Mouse (Mus musculus) liver, postnatal 0 days (tissue): Measurements from ENCODE around the gene Gm37240. TPM values are rescaled to one million over a fixed set of nuclear protein-coding genes. Genes with fewer than 3 reads are reported as not detected.

ENCODE experiments used
- ATAC-seq: fragments of 200-750 bp; cut with Nextera tagmentation; 2 replicates; pipeline ENCODE4 v1.8.0; 2017; ENCODE audit warnings: mild to moderate bottlenecking, moderate library complexity
- DNase-seq: peaks from one replicate; pipeline ENCODE4 v3.0.0-alpha.2; 2016
- H3K27ac ChIP-seq: fragments of 300-500 bp; sonication (generic); 2 replicates; pipeline ENCODE4 v1.5.1; 2014; ENCODE audit warnings: antibody characterized with exemption, moderate library complexity, mild to moderate bottlenecking, low read depth
- H3K27me3 ChIP-seq: fragments of 300-500 bp; sonication (generic); 2 replicates; pipeline ENCODE4 v1.6.1; 2014; ENCODE audit warnings: low read length, control low read depth, mixed read lengths; ENCODE audit not compliant: insufficient read depth
- H3K36me3 ChIP-seq: fragments of 300-500 bp; sonication (generic); replicated peaks from 2 replicates; pipeline ENCODE4 v1.6.1; 2014; ENCODE audit warnings: mild to moderate bottlenecking, control low read depth, low read length, moderate library complexity, mixed read lengths; ENCODE audit not compliant: insufficient read depth
- H3K4me1 ChIP-seq: fragments of 300-500 bp; sonication (generic); 2 replicates; pipeline ENCODE4 v1.6.1; 2014; ENCODE audit warnings: antibody characterized with exemption, mild to moderate bottlenecking, control low read depth; ENCODE audit not compliant: insufficient read depth
- H3K4me2 ChIP-seq: fragments of 300-500 bp; sonication (generic); 2 replicates; pipeline ENCODE4 v1.6.1; 2014; ENCODE audit warnings: low read depth, mild to moderate bottlenecking, low read length, moderate library complexity, mixed read lengths
- H3K4me3 ChIP-seq: fragments of 300-500 bp; sonication (generic); 2 replicates; pipeline ENCODE4 v1.5.1; 2014; ENCODE audit warnings: low read depth, low read length
- H3K9ac ChIP-seq: fragments of 300-500 bp; sonication (generic); replicated peaks from 2 replicates; pipeline ENCODE4 v1.6.1; 2014; ENCODE audit warnings: mild to moderate bottlenecking, moderate library complexity
- H3K9me3 ChIP-seq: fragments of 300-500 bp; sonication (generic); 2 replicates; pipeline ENCODE4 v1.6.1; 2016; ENCODE audit warnings: mild to moderate bottlenecking, control low read depth, low read length, mixed read lengths
- CTCF ChIP-seq: sonication (generic); IDR thresholded peaks from 2 replicates; pipeline ENCODE4 v1.5.1; 2016; ENCODE audit warnings: antibody characterized with exemption, low read depth
- EP300 ChIP-seq: IDR thresholded peaks from 2 replicates; pipeline ENCODE4 v1.6.1; 2016; ENCODE audit warnings: antibody characterized with exemption, low read depth, mild to moderate bottlenecking
- WGBS: fragments of 180-500 bp; shearing (Covaris S2); extraction: QIAGEN DNeasy Blood & Tissue Kit; methylation state at CpG from one replicate; pipeline ENCODE4 v1.1.7; 2014; ENCODE audit not compliant: insufficient replicate concordance; 5-methylcytosine and 5-hydroxymethylcytosine counted together
- polyA plus RNA-seq: library from polyadenylated mRNA; unstranded; fragments of >200 nt; fragmentation: Nextera tagmentation; extraction: Ambion mirVana; gene quantifications from 2 replicates; pipeline ENCODE4 v1.2.1, GENCODE M21; 2015

Gene Gm37240
- polyA plus RNA-seq, 1 experiment from 2014 or later, result 0.72 TPM

GRCm38 (mm10) chr3:85493796-85494195 is 393.5 kb downstream of the Gm37240 start:
- Histone ChIP-seq H3K9me3 (no peaks in the 10 kb centered on the region), H3K4me3 (no peak overlapping the region), H3K4me2 (no peak overlapping the region), H3K27ac (no peak overlapping the region), H3K27me3 (no peaks in the 10 kb centered on the region), H3K4me1 (no peaks in the 10 kb centered on the region), H3K9ac (no peak overlapping the region), H3K36me3 (no peaks in the 10 kb centered on the region)
- ATAC-seq (no peak), DNase-seq (no peak)
- WGBS, result 77% methylated on average over 8 of the region's 8 CpGs
- TF ChIP-seq EP300 (no peak), CTCF (no peak)

- H3K36me3 ChIP-seq, result no peaks in the 10 kb centered on the region
- no peak for ATAC-seq
- H3K9me3 ChIP-seq, result no peaks in the 10 kb centered on the region
- H3K4me2 ChIP-seq, result no peak overlapping the region
- TF ChIP-seq CTCF (no peak), EP300 (no peak)
- H3K4me1 ChIP-seq, result no peaks in the 10 kb centered on the region
- H3K9ac ChIP-seq, result no peak overlapping the region
- no peaks in the 10 kb centered on the region for H3K27me3 ChIP-seq
- no peak for DNase-seq
- H3K27ac ChIP-seq, result no peak overlapping the region
- H3K4me3 ChIP-seq, result no peak overlapping the region
- 85% methylated on average over 3 of the region's 3 CpGs for WGBS
Measured at GRCm38 (mm10) chr3:85490204-85490603, 397.1 kb downstream of the Gm37240 start.

GRCm38 (mm10) chr3:85487379-85487778 is 399.9 kb downstream of the Gm37240 start:
- WGBS, result 74% methylated on average over 6 of the region's 6 CpGs
- TF ChIP-seq CTCF (no peak), EP300 (no peak)
- no peak overlapping the region for H3K27ac ChIP-seq
- ATAC-seq, result no peak
- H3K4me1 ChIP-seq, result no peaks in the 10 kb centered on the region
- no peak for DNase-seq
- H3K4me2 ChIP-seq, result no peak overlapping the region
- H3K9ac ChIP-seq, result no peak overlapping the region
- H3K4me3 ChIP-seq, result no peak overlapping the region
- H3K27me3 ChIP-seq, result no peaks in the 10 kb centered on the region
- H3K9me3 ChIP-seq, result no peaks in the 10 kb centered on the region
- H3K36me3 ChIP-seq, result no peaks in the 10 kb centered on the region

- DNase-seq (no peak), ATAC-seq (no peak)
- H3K36me3 ChIP-seq, result no peaks in the 10 kb centered on the region
- no peak overlapping the region for H3K4me3 ChIP-seq
- H3K4me1 ChIP-seq, result no peaks in the 10 kb centered on the region
- WGBS, result 75% methylated on average over 3 of the region's 3 CpGs
- no peak for TF ChIP-seq CTCF
- no peak for TF ChIP-seq EP300
- no peaks in the 10 kb centered on the region for H3K9me3 ChIP-seq
- no peak overlapping the region for H3K9ac ChIP-seq
- H3K27me3 ChIP-seq, result no peaks in the 10 kb centered on the region
- H3K4me2 ChIP-seq, result no peak overlapping the region
- no peak overlapping the region for H3K27ac ChIP-seq
Measured at GRCm38 (mm10) chr3:85485536-85486190, 401.7 kb downstream of the Gm37240 start.

GRCm38 (mm10) chr3:85482636-85483035 is 404.7 kb downstream of the Gm37240 start:
- Histone ChIP-seq H3K27me3 (no peaks in the 10 kb centered on the region), H3K4me1 (no peaks in the 10 kb centered on the region), H3K9ac (no peak overlapping the region), H3K4me2 (no peak overlapping the region), H3K27ac (no peak overlapping the region), H3K4me3 (no peak overlapping the region), H3K9me3 (no peaks in the 10 kb centered on the region), H3K36me3 (no peaks in the 10 kb centered on the region)
- ATAC-seq (no peak), DNase-seq (no peak)
- no peak for TF ChIP-seq EP300
- no peak for TF ChIP-seq CTCF
- WGBS, result 48% methylated on average over 5 of the region's 5 CpGs

GRCm38 (mm10) chr3:85480638-85481037 is 406.7 kb downstream of the Gm37240 start:
- Histone ChIP-seq H3K36me3 (no peaks in the 10 kb centered on the region), H3K4me2 (no peak overlapping the region), H3K27me3 (no peaks in the 10 kb centered on the region), H3K27ac (no peak overlapping the region), H3K4me1 (no peaks in the 10 kb centered on the region), H3K9me3 (no peaks in the 10 kb centered on the region), H3K9ac (no peak overlapping the region), H3K4me3 (no peak overlapping the region)
- 67% methylated on average over 1 of the region's 1 CpGs for WGBS
- TF ChIP-seq EP300, result no peak
- TF ChIP-seq CTCF, result peak; percentile 39; the same call in 1 of the 2 replicates
- ATAC-seq (no peak), DNase-seq (no peak)

GRCm38 (mm10) chr3:85478731-85479130 is 408.6 kb downstream of the Gm37240 start:
- no peaks in the 10 kb centered on the region for H3K36me3 ChIP-seq
- no peaks in the 10 kb centered on the region for H3K27me3 ChIP-seq
- WGBS, result 86% methylated on average over 8 of the region's 8 CpGs
- DNase-seq (no peak), ATAC-seq (no peak)
- H3K4me3 ChIP-seq, result no peak overlapping the region
- H3K9ac ChIP-seq, result no peak overlapping the region
- no peak overlapping the region for H3K4me2 ChIP-seq
- no peak overlapping the region for H3K27ac ChIP-seq
- H3K4me1 ChIP-seq, result no peaks in the 10 kb centered on the region
- TF ChIP-seq EP300 (no peak), CTCF (no peak)
- no peaks in the 10 kb centered on the region for H3K9me3 ChIP-seq
